Mouse (Mus musculus) CH12.LX (cell line): ENCODE data around the gene Agpat2. TPM values are rescaled to one million over a fixed set of nuclear protein-coding genes. Genes with fewer than 3 reads are reported as not detected.
A peak's percentile ranks its signal among the peaks of the same experiment; 100 is the strongest.

Experiments
- DNase-seq: peaks from one replicate; pipeline ENCODE4 v3.0.0-alpha.2; 2013; ENCODE audit errors: extremely low read depth
- H3K27ac ChIP-seq: 2 replicates; pipeline ENCODE4 v1.5.1; 2012; ENCODE audit warnings: low read depth, mild to moderate bottlenecking, control low read depth, moderate library complexity; ENCODE audit not compliant: insufficient read depth
- H3K27me3 ChIP-seq: replicated peaks from 2 replicates; pipeline ENCODE3; 2012; ENCODE audit warnings: inconsistent platforms
- H3K36me3 ChIP-seq, 2 experiments: replicated peaks in 1 of 2; 2 replicates each; pipeline versions ENCODE3 to v1.6.1; 2012; ENCODE audit warnings: inconsistent platforms in 1 of 2, low read length in 1 of 2, mild to moderate bottlenecking in 1 of 2, mixed read lengths in 1 of 2, moderate library complexity in 1 of 2; ENCODE audit not compliant: control insufficient read depth in 1 of 2, insufficient read depth in 1 of 2
- H3K4me1 ChIP-seq, 2 experiments: 2 replicates each; pipeline ENCODE4 v1.6.1; 2012; ENCODE audit warnings: inconsistent platforms in 1 of 2, moderate library complexity in 1 of 2; ENCODE audit not compliant: insufficient read depth in 2 of 2, control insufficient read depth in 1 of 2
- H3K4me2 ChIP-seq: 2 replicates; pipeline ENCODE4 v1.6.1; 2012; ENCODE audit warnings: low read depth, mild to moderate bottlenecking, control low read depth; ENCODE audit not compliant: poor library complexity, insufficient read depth, severe bottlenecking
- H3K4me3 ChIP-seq, 3 experiments: fragments of 150-350 bp in 1 of 3; sonication (generic) in 1 of 3; replicated peaks in 1 of 3; 2 replicates each; pipeline versions ENCODE3 to v1.5.1; 2011 to 2012; ENCODE audit warnings: low read depth in 2 of 3, low read length in 2 of 3, mild to moderate bottlenecking in 2 of 3, moderate library complexity in 2 of 3, control low read depth in 1 of 3, improper control_type of control experiment in 1 of 3, inconsistent platforms in 1 of 3, mixed read lengths in 1 of 3; ENCODE audit not compliant: poor library complexity in 1 of 3
- H3K79me2 ChIP-seq: replicated peaks from 2 replicates; pipeline ENCODE4 v1.6.1; 2012; ENCODE audit warnings: mild to moderate bottlenecking, moderate library complexity; ENCODE audit not compliant: control insufficient read depth, poor library complexity, insufficient read depth, severe bottlenecking; ENCODE audit errors: extremely low read depth
- H3K9ac ChIP-seq: 2 replicates; pipeline ENCODE4 v1.6.1; 2012; ENCODE audit warnings: low read depth, mild to moderate bottlenecking, control low read depth, moderate library complexity; ENCODE audit not compliant: insufficient read depth
- H3K9me3 ChIP-seq: replicated peaks from 2 replicates; pipeline ENCODE3; 2012; ENCODE audit warnings: low read length, inconsistent platforms, mixed read lengths
- MAFK ChIP-seq: IDR thresholded peaks from 2 replicates; pipeline ENCODE4 v1.6.1; 2011; ENCODE audit warnings: low read length, improper control_type of control experiment; ENCODE audit not compliant: insufficient replicate concordance
- MAX ChIP-seq: IDR thresholded peaks from 2 replicates; pipeline ENCODE4 v1.6.1; 2011; ENCODE audit warnings: low read length, improper control_type of control experiment
- POLR2A ChIP-seq: IDR thresholded peaks from 2 replicates; pipeline ENCODE4 v1.6.1; 2011; ENCODE audit warnings: low read depth, mild to moderate bottlenecking, improper control_type of control experiment, low read length
- POLR2AphosphoS2 ChIP-seq: IDR thresholded peaks from 2 replicates; pipeline ENCODE4 v1.6.1; 2011; ENCODE audit warnings: low read depth, low read length, improper control_type of control experiment
- TBP ChIP-seq: conservative IDR thresholded peaks from 2 replicates; pipeline ENCODE4 v1.6.1; 2011; ENCODE audit warnings: low read depth, low read length, improper control_type of control experiment
- USF2 ChIP-seq: conservative IDR thresholded peaks from 2 replicates; pipeline ENCODE4 v1.6.1; 2011; ENCODE audit warnings: low read depth, low read length, improper control_type of control experiment
- ZC3H11A ChIP-seq: IDR thresholded peaks from 2 replicates; pipeline ENCODE4 v1.6.1; 2012; ENCODE audit warnings: low read depth, mild to moderate bottlenecking, inconsistent platforms, low read length, improper control_type of control experiment
- ZKSCAN1 ChIP-seq: IDR thresholded peaks from 2 replicates; pipeline ENCODE4 v1.6.1; 2012; ENCODE audit warnings: low read depth, inconsistent platforms, low read length, improper control_type of control experiment, borderline replicate concordance
- ZMIZ1 ChIP-seq: IDR thresholded peaks from 2 replicates; pipeline ENCODE4 v1.6.1; 2012; ENCODE audit warnings: low read depth, mild to moderate bottlenecking, inconsistent platforms, low read length, improper control_type of control experiment
- dilution Hi-C: fragments of 300-500 bp; cut with MboI; formaldehyde crosslinking; loops from 2 replicates; pipeline ENCODE4 v1.14.3; 2020; ENCODE audit warnings: low sequenced_read_pairs; ENCODE audit not compliant: extremely low pct_unique_long_range_greater_than_20kb, extremely low pct_ligation_motif_present
- in situ Hi-C: fragments of 300-500 bp; cut with MboI; formaldehyde crosslinking; loops from 3 replicates; pipeline ENCODE4 v1.14.3; 2019; ENCODE audit warnings: low sequenced_read_pairs, low pct_ligation_motif_present, low pct_unique_long_range_greater_than_20kb, mixed read lengths
- polyA plus RNA-seq: library from polyadenylated mRNA; unstranded; fragments of >175 nt; gene quantifications from 2 replicates; pipeline ENCODE4 v1.2.1, GENCODE M21; 2012; ENCODE audit warnings: low read depth; ENCODE audit not compliant: insufficient read length
- total RNA-seq, 2 experiments: library from RNA; depleted of rRNA; stranded (reverse); fragments of 300-350 nt in 1 of 2; fragments of >200 nt in 1 of 2; gene quantifications; 2 replicates each; pipeline ENCODE4 v1.2.3; 2012 to 2014

The Agpat2 gene
- total and polyA plus RNA-seq, 3 experiments = 8.6 to 14.2 (median 9.5) TPM

GRCm38 (mm10) chr2:26635489-26636324 is 31.5 kb upstream of the Agpat2 start:
- Histone ChIP-seq H3K4me1 (peaks cover 10 to 48% of the 10 kb centered on the region in 2 experiments), H3K79me2 (peaks cover 29% of the 10 kb centered on the region), H3K4me2 (no peak overlapping the region), H3K4me3 (no peak overlapping the region), H3K9ac (no peak overlapping the region), H3K9me3 (no peaks in the 10 kb centered on the region), H3K27ac (no peak overlapping the region), H3K36me3 (peaks cover 40 to 52% of the 10 kb centered on the region in 2 experiments), H3K27me3 (no peaks in the 10 kb centered on the region)
- TF ChIP-seq POLR2AphosphoS2 = peak; percentile 29; the same call in 1 of the 2 replicates
- no peak for TF ChIP-seq MAX
- TF ChIP-seq ZKSCAN1 = no peak
- peak; percentile 23; the same call in 1 of the 2 replicates for TF ChIP-seq ZMIZ1
- DNase-seq = peak; percentile 38
- dilution Hi-C loops = no loop called here
- in situ Hi-C loops = no loop called here

DNA sequence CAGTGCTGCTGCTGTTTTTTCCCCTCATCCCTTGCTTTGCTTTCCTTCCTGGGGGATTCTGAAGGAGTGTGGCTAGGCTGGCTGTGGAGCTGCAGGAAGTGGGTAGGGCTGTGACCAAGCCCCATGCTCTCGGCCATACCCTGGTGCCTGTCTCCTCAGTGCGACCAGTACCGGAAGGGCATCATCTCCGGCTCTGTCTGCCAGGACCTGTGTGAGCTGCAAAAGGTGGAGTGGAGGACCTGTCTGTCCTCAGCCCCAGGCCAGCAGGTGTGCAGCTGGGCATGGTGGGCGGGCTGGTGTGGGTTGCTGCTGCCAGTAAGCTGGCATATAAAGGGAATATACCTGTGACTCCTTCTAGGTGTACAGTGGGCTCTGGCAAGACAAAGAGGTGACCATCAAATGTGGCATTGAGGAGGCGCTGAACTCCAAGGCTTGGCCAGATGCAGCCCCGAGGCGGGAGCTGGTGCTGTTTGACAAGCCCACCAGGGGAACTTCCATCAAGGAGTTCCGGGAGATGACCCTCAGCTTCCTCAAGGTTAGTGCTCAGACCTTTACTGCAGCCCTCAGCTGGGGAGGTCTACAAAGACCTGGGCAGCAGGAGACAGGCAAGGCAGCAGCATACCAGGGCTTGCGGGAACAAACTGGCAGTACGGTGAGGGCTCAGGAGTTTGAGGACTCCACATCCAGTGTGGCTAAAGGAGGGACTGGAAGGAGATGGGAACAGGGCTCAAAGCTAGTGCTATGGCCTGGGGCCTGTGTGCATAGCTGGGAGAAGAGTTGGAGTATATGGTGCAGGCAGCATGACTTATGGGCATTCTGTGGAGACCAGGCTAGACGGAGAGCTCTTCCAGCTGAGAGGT is 30.6 kb upstream of the Agpat2 start:
- dilution Hi-C loops (no loop called here), in situ Hi-C loops (no loop called here)
- TF ChIP-seq USF2 (no peak), POLR2AphosphoS2 (peak; percentile 44; the same call in 1 of the 2 replicates), POLR2A (peak; percentile 36; the same call in 1 of the 2 replicates), ZMIZ1 (peak; percentile 51)
- Histone ChIP-seq H3K27me3 (peaks cover 1% of the 10 kb centered on the region), H3K9ac (no peak overlapping the region), H3K79me2 (peaks cover 27% of the 10 kb centered on the region), H3K36me3 (peaks cover 40 to 52% of the 10 kb centered on the region in 2 experiments), H3K27ac (no peak overlapping the region), H3K9me3 (no peaks in the 10 kb centered on the region), H3K4me3 (no peak overlapping the region), H3K4me1 (peaks cover 10 to 46% of the 10 kb centered on the region in 2 experiments), H3K4me2 (no peak overlapping the region)
- DNase-seq = peak; percentile 27

DNA sequence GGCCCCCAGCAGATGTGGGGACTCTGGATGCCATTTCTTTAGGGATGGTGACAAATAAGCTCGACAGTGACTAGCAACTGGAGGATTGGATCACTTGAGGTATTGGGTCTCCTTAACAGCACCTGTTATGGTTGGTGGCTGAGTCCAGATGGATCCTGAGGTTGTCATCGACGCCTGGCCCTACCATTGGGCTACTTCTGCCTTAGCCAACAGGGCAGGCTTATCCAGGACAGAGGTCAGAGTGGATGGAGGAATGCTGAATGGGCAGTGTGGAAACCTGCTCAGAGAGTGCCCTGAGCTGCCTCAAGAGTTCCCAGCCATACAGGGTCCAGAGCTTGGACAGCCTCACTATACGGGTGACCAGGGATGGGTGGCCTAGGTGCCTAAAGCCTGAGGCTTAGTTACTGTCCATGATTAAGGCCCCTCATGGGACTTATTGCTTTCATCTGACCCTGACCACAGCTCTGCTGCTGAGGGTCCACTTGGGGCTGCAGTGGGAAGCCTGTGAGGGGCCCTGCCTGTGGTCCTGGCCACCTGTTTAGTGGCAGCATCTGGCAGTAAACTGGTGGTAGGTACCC is 29.8 kb upstream of the Agpat2 start:
- H3K4me1 ChIP-seq = peaks cover 10 to 46% of the 10 kb centered on the region in 2 experiments
- in situ Hi-C loops = no loop called here
- DNase-seq = peak; percentile 41

More for the DNA sequence above, 29.8 kb upstream of the Agpat2 start:
- H3K9ac ChIP-seq = no peak overlapping the region
- no peak overlapping the region for H3K4me2 ChIP-seq
- peaks cover 40 to 51% of the 10 kb centered on the region in 2 experiments for H3K36me3 ChIP-seq
- H3K27ac ChIP-seq = no peak overlapping the region
- H3K27me3 ChIP-seq = peaks cover 6% of the 10 kb centered on the region
- H3K79me2 ChIP-seq = peaks cover 19% of the 10 kb centered on the region
- no peak overlapping the region for H3K4me3 ChIP-seq
- TF ChIP-seq ZC3H11A (no peak), POLR2AphosphoS2 (peak; percentile 81; the same call in 1 of the 2 replicates), MAFK (0 out of 2 replicates have a peak, but pooled peaks have one; percentile 48), TBP (no peak)
- dilution Hi-C loops = no loop called here
- no peaks in the 10 kb centered on the region for H3K9me3 ChIP-seq
